In genomic region chr12:52845982-52846381, GRCm38 (mm10) we compare ENCODE assay signal across 25 mouse cellular contexts.
"Had no signal": no experiment of that assay in that cellular context is flagged by ENCODE, and none has a peak within 500 bp of the region (broad histone marks: within the 10 kb centered on the region; RNA-seq: fewer than 3 reads in every experiment).

No protein-coding gene starts in this region.

- H3K36me3 ChIP-seq: heart, embryonic 10.5 days; heart, embryonic 12.5 days; hindbrain, embryonic 10.5 days; hindbrain, embryonic 12.5 days; intestine, embryonic 15.5 days; limb, embryonic 12.5 days had no signal

- H3K4me1 ChIP-seq: intestine, embryonic 15.5 days had no signal

- H3K9ac ChIP-seq: heart, embryonic 12.5 days; hindbrain, embryonic 12.5 days; hindbrain, embryonic 14.5 days; intestine, embryonic 15.5 days; limb, embryonic 12.5 days had no signal

- H3K27ac ChIP-seq: gastrocnemius, adult 2 months; heart, embryonic 10.5 days; hindbrain, embryonic 10.5 days; hindbrain, embryonic 12.5 days; hindbrain, embryonic 14.5 days; intestine, embryonic 15.5 days; limb, embryonic 12.5 days had no signal

- H3K27me3 ChIP-seq: heart, embryonic 12.5 days; hindbrain, embryonic 12.5 days; intestine, embryonic 15.5 days; limb, embryonic 12.5 days had no signal

- DNase-seq: gastrocnemius, adult 2 months; gastrocnemius, postnatal 10 days; gastrocnemius, postnatal 25 days; heart, adult 18-20 months; heart, postnatal 10 days; heart, postnatal 4 days; kidney, adult 18-20 months; kidney, adult 8-10 months; kidney, postnatal 10 days; kidney, postnatal 25 days; layer of hippocampus, adult 9-11 months; layer of hippocampus, postnatal 36 days; left cerebral cortex, postnatal 4 days; liver had no signal

- H3K4me3 ChIP-seq: gastrocnemius, adult 2 months; heart, embryonic 10.5 days; heart, embryonic 12.5 days; hindbrain, embryonic 10.5 days; hindbrain, embryonic 12.5 days; intestine, embryonic 15.5 days; limb, embryonic 12.5 days had no signal

- H3K9me3 ChIP-seq: heart, embryonic 10.5 days; heart, embryonic 12.5 days; hindbrain, embryonic 10.5 days; hindbrain, embryonic 12.5 days; intestine, embryonic 15.5 days; limb, embryonic 12.5 days had no signal

- ATAC-seq: hindbrain, embryonic 16.5 days; inflammation-experienced regulatory T-cells, adult 6 months; intestine, embryonic 15.5 days; intestine, postnatal 0 days had no signal

- H3K4me2 ChIP-seq: heart, embryonic 12.5 days; hindbrain, embryonic 12.5 days; hindbrain, embryonic 14.5 days; intestine, embryonic 15.5 days; limb, embryonic 12.5 days; liver, embryonic 11.5 days had no signal
